Mouse (Mus musculus) ES-E14 (cell line): ENCODE measurements around the gene Glrx3. TPM values are rescaled to one million over a fixed set of nuclear protein-coding genes. Genes with fewer than 3 reads are reported as not detected.

Experiments used
- DNase-seq: peaks from one replicate; pipeline ENCODE4 v3.0.0-alpha.2; 2013; ENCODE audit warnings: low read depth, low spot score
- H3K27ac ChIP-seq: 2 replicates; pipeline ENCODE4 v1.5.1; 2012; ENCODE audit warnings: low read depth, mild to moderate bottlenecking, low read length, moderate library complexity, mixed read lengths; ENCODE audit not compliant: poor library complexity, insufficient read depth, severe bottlenecking
- H3K36me3 ChIP-seq: 2 replicates; pipeline ENCODE4 v1.6.1; 2012; ENCODE audit warnings: mild to moderate bottlenecking, low read length, moderate library complexity, mixed read lengths; ENCODE audit not compliant: control insufficient read depth, poor library complexity, insufficient read depth, severe bottlenecking
- H3K4me1 ChIP-seq, 2 experiments: fragments of 150-350 bp in 1 of 2; sonication (generic) in 1 of 2; 2 replicates each; pipeline ENCODE4 v1.6.1; 2012; ENCODE audit warnings: low read length in 2 of 2, mild to moderate bottlenecking in 1 of 2, mixed read lengths in 1 of 2; ENCODE audit not compliant: control insufficient read depth in 2 of 2, insufficient read depth in 2 of 2, poor library complexity in 1 of 2
- H3K4me3 ChIP-seq, 2 experiments: fragments of 150-350 bp in 1 of 2; sonication (generic) in 1 of 2; 2 replicates each; pipeline ENCODE4 v1.5.1; 2012; ENCODE audit warnings: low read length in 2 of 2, low read depth in 1 of 2, mild to moderate bottlenecking in 1 of 2, mixed read lengths in 1 of 2; ENCODE audit not compliant: insufficient read depth in 1 of 2, poor library complexity in 1 of 2, severe bottlenecking in 1 of 2
- H3K9ac ChIP-seq: 2 replicates; pipeline ENCODE4 v1.6.1; 2012; ENCODE audit warnings: low read depth, mild to moderate bottlenecking, low read length, mixed read lengths; ENCODE audit not compliant: poor library complexity, insufficient read depth, severe bottlenecking
- H3K9me3 ChIP-seq: fragments of 150-350 bp; sonication (generic); 2 replicates; pipeline ENCODE4 v1.6.1; 2012; ENCODE audit warnings: low read depth, mild to moderate bottlenecking, low read length; ENCODE audit not compliant: control insufficient read depth, insufficient read depth
- CHD2 ChIP-seq: IDR thresholded peaks from 2 replicates; pipeline ENCODE4 v1.6.1; 2014; ENCODE audit warnings: mild to moderate bottlenecking, low read depth, low read length, inconsistent platforms
- HCFC1 ChIP-seq: IDR thresholded peaks from 2 replicates; pipeline ENCODE4 v1.6.1; 2012; ENCODE audit warnings: low read length, inconsistent platforms, borderline replicate concordance; ENCODE audit not compliant: insufficient read depth
- MAFK ChIP-seq: IDR thresholded peaks from 2 replicates; pipeline ENCODE4 v1.6.1; 2014; ENCODE audit warnings: mild to moderate bottlenecking, low read depth, low read length, inconsistent platforms; ENCODE audit not compliant: insufficient read depth
- ZC3H11A ChIP-seq: IDR thresholded peaks from 2 replicates; pipeline ENCODE4 v1.6.1; 2012; ENCODE audit warnings: low read depth, mild to moderate bottlenecking, inconsistent platforms, low read length, borderline replicate concordance
- ZNF384 ChIP-seq: IDR thresholded peaks from 2 replicates; pipeline ENCODE4 v1.6.1; 2012; ENCODE audit warnings: low read depth, low read length, inconsistent platforms
- in situ Hi-C, 2 experiments: fragments of 600-800 bp; cut with MboI; formaldehyde crosslinking; loops; one replicate each; pipeline ENCODE4 v1.15.1; 2025; ENCODE audit warnings: low sequenced_read_pairs in 2 of 2, inconsistent platforms in 1 of 2; ENCODE audit not compliant: unreplicated experiment in 2 of 2
- total RNA-seq: library from RNA; depleted of rRNA; stranded (reverse); fragments of 300-350 nt; gene quantifications from 2 replicates; pipeline ENCODE4 v1.2.3, GENCODE M21; 2012

Gene Glrx3
- total RNA-seq, 1 experiment: 189 TPM

DNA sequence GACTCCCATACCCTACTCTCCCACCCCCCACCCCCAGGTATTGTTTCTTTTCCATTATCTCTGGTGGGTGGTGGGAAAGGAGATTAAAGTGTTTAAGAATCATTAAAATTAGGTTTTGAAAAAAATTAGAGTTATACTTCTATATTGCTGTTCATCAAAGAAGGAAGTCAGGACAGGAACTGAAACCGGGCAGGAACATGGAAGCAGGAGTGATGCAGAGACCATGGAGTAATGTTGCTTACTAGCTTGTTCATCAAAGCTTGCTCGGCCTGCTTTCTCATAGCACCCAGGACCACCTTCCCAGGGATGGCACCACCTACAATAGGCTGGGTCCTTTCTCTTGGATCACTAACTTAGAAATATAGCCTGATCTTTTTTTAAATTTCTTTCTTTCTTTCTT lies 16.9 kb upstream of the Glrx3 start:
- H3K27ac ChIP-seq: no peak overlapping the region
- in situ Hi-C loops: no loop called here
- DNase-seq: no peak
- H3K4me1 ChIP-seq: peaks cover 0 to 2% of the 10 kb centered on the region in 2 experiments; a peak in 1 of 4 replicates
- TF ChIP-seq ZNF384: no peak
- no peak for TF ChIP-seq HCFC1
- TF ChIP-seq CHD2: no peak
- no peak overlapping the region for H3K4me3 ChIP-seq
- H3K9ac ChIP-seq: no peak overlapping the region
- no peaks in the 10 kb centered on the region for H3K36me3 ChIP-seq
- H3K9me3 ChIP-seq: no peaks in the 10 kb centered on the region

DNA sequence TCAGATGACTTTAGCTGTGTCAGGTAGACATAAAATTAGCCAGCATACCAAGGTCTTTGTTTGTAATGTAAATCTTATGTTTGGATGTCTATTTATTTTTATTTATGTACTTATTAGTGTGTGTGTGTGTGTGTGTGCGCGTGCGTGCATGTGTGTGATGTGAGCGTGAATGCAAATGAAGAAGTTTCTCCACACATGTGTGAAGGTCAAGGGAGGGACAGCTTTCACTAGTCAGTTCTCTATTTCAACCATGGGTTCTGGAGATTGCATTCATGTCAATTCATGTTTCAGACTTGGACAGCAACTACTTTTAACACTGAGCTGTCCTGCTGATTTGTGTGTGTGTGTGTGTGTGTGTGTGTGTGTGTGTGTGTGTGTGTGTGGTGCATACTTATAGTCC lies 16.2 kb upstream of the Glrx3 start:
- no peak overlapping the region for H3K27ac ChIP-seq
- no peaks in the 10 kb centered on the region for H3K9me3 ChIP-seq
- H3K4me1 ChIP-seq: peaks cover 0 to 2% of the 10 kb centered on the region in 2 experiments; a peak in 1 of 4 replicates
- TF ChIP-seq MAFK (no peak), ZC3H11A (no peak), ZNF384 (no peak), CHD2 (no peak), HCFC1 (no peak)
- in situ Hi-C loops: no loop called here
- H3K9ac ChIP-seq: no peak overlapping the region
- no peak for DNase-seq
- H3K36me3 ChIP-seq: no peaks in the 10 kb centered on the region
- no peak overlapping the region for H3K4me3 ChIP-seq

- Histone ChIP-seq H3K9me3 (no peaks in the 10 kb centered on the region), H3K4me3 (no peak overlapping the region), H3K9ac (no peak overlapping the region), H3K4me1 (peaks cover 0 to 22% of the 10 kb centered on the region in 2 experiments; a peak in 3 of 4 replicates), H3K27ac (no peak overlapping the region; the same call in 1 of the 2 replicates), H3K36me3 (no peaks in the 10 kb centered on the region)
- in situ Hi-C loops: no loop called here
- TF ChIP-seq ZNF384 (no peak), ZC3H11A (no peak), MAFK (no peak), CHD2 (no peak), HCFC1 (no peak)
- DNase-seq: no peak
Measured at GRCm38 (mm10) chr7:137426693-137427092, 10.7 kb upstream of the Glrx3 start.

GRCm38 (mm10) chr7:137431769-137432603 lies 5.4 kb upstream of the Glrx3 start:
- no peak for DNase-seq
- Histone ChIP-seq H3K4me3 (no peak overlapping the region), H3K9ac (no peak overlapping the region), H3K9me3 (no peaks in the 10 kb centered on the region), H3K4me1 (peaks cover under 1 to 35% of the 10 kb centered on the region in 2 experiments), H3K27ac (no peak overlapping the region), H3K36me3 (no peaks in the 10 kb centered on the region)
- in situ Hi-C loops: no loop called here
- TF ChIP-seq CHD2 (no peak), MAFK (no peak), ZC3H11A (no peak), HCFC1 (no peak), ZNF384 (no peak)
